Mouse (Mus musculus): ENCODE data around the gene Cep131. TPM values are rescaled to one million over a fixed set of nuclear protein-coding genes. Genes with fewer than 3 reads are reported as not detected.

Cep131 gene
- polyA plus RNA-seq, 1 experiment from 2014 or later, result 28.8 TPM

DNA sequence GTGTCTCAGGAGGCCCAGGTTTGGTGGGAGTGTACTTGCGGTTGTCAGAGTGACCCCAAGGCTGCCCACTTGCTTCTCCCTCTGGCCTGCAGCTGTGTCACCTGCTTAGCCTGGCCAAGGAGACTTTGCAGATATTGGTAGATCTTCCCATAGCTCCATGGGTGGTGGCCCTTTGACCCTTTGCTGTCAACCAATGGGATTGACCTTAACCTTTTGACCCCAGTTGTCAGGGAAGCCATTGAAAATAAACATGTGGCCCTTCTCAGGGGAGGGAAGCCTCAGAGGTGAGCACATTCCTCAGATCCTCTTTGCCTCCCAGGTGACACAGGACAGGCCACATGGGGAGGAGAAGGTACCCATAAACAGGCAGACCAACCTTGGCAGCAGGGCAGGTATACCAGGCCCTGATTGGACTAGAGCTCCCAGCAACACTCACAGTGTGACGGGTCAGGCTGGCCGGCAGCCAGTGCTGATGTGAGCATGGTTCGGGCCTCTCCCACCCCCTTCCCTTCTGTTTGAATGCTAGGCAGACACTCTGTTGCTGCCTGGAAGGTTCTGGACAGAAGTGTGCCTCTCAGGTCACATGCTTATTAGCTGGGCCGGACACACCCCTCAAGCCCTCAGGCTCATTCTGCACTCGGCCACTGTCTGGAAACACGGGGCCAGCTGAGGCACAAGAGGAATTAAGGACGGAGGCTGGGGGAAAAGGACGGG is 57.0 kb downstream of the Cep131 start:
- Histone ChIP-seq H3K4me1 (peaks cover 9% of the 10 kb centered on the region), H3K4me3 (no peak overlapping the region), H3K27me3 (no peaks in the 10 kb centered on the region), H3K9ac (no peak overlapping the region), H3K9me3 (replicated peaks) (no peaks in the 10 kb centered on the region), H3K27ac (no peak overlapping the region), H3K36me3 (ENCODE audit: poor library complexity, severe bottlenecking) (no peaks in the 10 kb centered on the region), H3K4me2 (no peak overlapping the region)
- WGBS, result 45% methylated on average over 9 of the region's 9 CpGs
- ATAC-seq, result no peak

DNA sequence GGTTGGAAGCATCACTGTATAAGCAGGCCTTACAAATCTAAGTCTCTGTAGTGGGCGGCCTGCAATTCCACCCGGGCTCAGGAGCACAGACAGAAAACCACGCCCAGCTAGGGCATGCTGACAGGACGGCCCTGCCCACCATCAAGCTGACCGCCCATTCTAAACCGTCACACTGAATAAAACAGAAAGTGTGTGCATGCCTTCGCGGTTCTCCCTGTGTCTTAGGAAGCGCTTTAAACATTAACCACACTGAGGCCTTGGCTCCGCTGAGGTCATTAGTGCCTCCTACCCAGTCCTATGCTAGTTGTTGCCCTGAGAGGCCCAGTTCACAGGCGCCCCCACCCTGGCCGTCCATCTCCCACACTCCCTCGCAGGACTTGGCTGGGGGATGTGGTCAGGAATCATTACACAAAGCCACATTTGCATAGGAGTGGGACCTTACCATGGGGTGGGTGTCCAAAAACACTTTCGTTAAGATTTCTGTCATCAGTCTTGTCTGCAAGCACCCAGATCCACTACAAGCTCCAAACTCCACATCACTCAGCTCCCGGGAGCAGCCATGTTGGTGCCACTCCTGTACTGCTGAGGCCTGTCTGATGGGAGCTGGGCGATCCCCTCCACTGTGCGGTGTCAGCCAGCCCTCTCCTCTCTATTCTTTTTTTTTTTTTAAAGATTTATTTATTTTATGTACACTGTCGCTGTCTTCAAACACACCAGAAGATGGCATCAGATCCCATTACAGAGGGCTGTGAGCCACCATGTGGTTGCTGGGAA is 58.1 kb downstream of the Cep131 start:
- ATAC-seq, result no peak
- H3K4me2 ChIP-seq, result no peak overlapping the region
- no peak overlapping the region for H3K9ac ChIP-seq
- H3K36me3 ChIP-seq (ENCODE audit: poor library complexity, severe bottlenecking), result no peaks in the 10 kb centered on the region
- H3K27ac ChIP-seq, result no peak overlapping the region
- no peaks in the 10 kb centered on the region for H3K27me3 ChIP-seq
- no peaks in the 10 kb centered on the region for H3K9me3 ChIP-seq (replicated peaks)
- no peak overlapping the region for H3K4me3 ChIP-seq
- H3K4me1 ChIP-seq, result peaks cover 11% of the 10 kb centered on the region
- WGBS, result 75% methylated on average over 18 of the region's 18 CpGs

DNA sequence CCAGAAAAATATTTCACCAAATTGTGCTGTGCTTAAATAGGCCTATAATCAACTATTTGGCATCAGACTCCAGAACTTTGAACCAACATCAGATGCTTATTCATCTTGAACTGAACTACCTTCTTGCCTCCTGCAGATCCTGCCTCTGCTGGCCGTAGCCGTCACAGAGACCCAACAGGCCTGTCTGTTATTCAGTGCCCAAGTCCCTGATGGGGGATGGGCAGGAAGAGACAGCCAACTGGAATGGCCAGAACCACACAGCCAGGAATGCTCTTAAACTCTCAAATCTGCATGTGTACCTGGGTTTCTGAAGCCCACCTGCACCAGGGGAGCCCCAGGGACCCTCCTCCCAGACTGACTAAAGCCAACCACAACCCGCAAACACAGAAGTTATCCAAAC is 59.7 kb downstream of the Cep131 start:
- Histone ChIP-seq H3K4me1 (peaks cover 27% of the 10 kb centered on the region), H3K36me3 (ENCODE audit: poor library complexity, severe bottlenecking) (no peaks in the 10 kb centered on the region), H3K9me3 (replicated peaks) (no peaks in the 10 kb centered on the region), H3K4me2 (no peak overlapping the region), H3K27ac (no peak overlapping the region), H3K9ac (no peak overlapping the region), H3K4me3 (no peak overlapping the region), H3K27me3 (no peaks in the 10 kb centered on the region)
- ATAC-seq, result no peak
- WGBS, result 87% methylated on average over 3 of the region's 3 CpGs

DNA sequence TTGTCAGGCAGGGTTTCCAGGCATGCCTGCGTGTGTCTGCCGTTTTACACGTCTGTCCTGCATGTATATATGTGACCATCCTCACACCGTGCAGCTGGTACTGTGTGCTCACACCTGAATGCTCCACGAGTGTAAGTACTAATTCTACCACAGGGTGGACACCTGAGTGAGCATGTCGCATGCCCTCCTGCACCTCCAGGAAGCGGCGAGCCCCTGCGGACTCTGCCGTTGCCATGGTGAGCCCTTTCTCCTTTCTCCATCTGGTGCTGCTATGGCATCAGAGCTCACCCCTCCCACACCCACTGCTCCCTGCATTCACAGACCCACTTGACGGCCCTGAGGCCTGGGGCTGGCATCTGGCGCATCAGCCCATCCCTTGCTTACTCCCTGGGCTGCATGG is 63.8 kb downstream of the Cep131 start:
- H3K9me3 ChIP-seq (replicated peaks), result no peaks in the 10 kb centered on the region
- H3K4me2 ChIP-seq, result no peak overlapping the region
- no peak overlapping the region for H3K4me3 ChIP-seq
- H3K27ac ChIP-seq, result peak overlapping the region; percentile 41
- peak; percentile 43; the same call in 1 of the 2 replicates for ATAC-seq
- H3K36me3 ChIP-seq (ENCODE audit: poor library complexity, severe bottlenecking), result no peaks in the 10 kb centered on the region
- WGBS, result 49% methylated on average over 12 of the region's 12 CpGs
- no peaks in the 10 kb centered on the region for H3K27me3 ChIP-seq
- H3K9ac ChIP-seq, result peak overlapping the region; percentile 6
- peaks cover 23% of the 10 kb centered on the region for H3K4me1 ChIP-seq

DNA sequence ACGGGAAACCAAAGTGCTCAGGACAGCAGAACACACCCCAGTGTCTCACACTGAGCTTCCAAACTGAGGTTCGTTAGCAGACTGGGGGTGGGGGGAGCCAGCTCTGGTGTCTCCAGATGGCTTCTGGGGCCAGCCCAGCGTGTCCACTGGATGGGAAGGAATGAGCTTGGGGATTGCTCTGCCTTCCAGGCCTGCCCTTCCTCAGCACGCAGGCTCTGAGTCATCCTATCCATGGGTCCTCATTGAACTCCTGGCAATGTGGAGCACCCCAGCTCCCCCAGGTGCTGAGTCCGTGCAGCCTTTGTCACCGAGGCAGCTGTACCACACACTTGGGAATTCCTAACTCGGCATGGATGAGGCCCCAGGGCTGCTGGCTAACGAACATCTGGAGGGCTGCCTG is 64.4 kb downstream of the Cep131 start:
- Histone ChIP-seq H3K4me3 (no peak overlapping the region), H3K4me2 (no peak overlapping the region), H3K4me1 (peaks cover 23% of the 10 kb centered on the region), H3K27me3 (no peaks in the 10 kb centered on the region), H3K9ac (no peak overlapping the region), H3K36me3 (ENCODE audit: poor library complexity, severe bottlenecking) (no peaks in the 10 kb centered on the region), H3K27ac (no peak overlapping the region), H3K9me3 (replicated peaks) (no peaks in the 10 kb centered on the region)
- WGBS, result 50% methylated on average over 8 of the region's 8 CpGs
- no peak for ATAC-seq

DNA sequence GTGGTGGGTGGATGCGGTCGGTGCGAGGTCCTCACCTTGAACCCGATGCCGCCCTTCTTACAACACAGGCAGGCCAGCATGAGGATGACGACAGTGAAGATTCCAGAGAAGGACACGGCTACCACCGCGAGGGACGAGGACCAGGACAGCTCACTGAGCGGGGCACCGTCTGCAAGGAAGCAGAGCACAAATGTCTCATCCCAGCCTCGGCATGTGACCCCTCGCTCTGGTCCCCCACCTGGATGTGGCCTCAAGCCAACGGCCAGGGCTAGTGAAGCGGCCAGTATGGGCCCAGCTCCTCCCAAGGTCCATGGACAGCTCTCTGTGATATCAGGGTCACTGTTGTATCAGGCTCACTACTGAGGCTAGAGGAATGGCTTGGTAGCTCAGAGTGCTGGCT is 65.3 kb downstream of the Cep131 start:
- no peaks in the 10 kb centered on the region for H3K36me3 ChIP-seq (ENCODE audit: poor library complexity, severe bottlenecking)
- H3K4me2 ChIP-seq, result no peak overlapping the region
- ATAC-seq, result no peak
- H3K27me3 ChIP-seq, result no peaks in the 10 kb centered on the region
- WGBS, result 93% methylated on average over 16 of the region's 16 CpGs
- no peak overlapping the region for H3K27ac ChIP-seq
- H3K4me3 ChIP-seq, result no peak overlapping the region
- H3K9me3 ChIP-seq (replicated peaks), result no peaks in the 10 kb centered on the region
- peaks cover 23% of the 10 kb centered on the region for H3K4me1 ChIP-seq
- H3K9ac ChIP-seq, result no peak overlapping the region

DNA sequence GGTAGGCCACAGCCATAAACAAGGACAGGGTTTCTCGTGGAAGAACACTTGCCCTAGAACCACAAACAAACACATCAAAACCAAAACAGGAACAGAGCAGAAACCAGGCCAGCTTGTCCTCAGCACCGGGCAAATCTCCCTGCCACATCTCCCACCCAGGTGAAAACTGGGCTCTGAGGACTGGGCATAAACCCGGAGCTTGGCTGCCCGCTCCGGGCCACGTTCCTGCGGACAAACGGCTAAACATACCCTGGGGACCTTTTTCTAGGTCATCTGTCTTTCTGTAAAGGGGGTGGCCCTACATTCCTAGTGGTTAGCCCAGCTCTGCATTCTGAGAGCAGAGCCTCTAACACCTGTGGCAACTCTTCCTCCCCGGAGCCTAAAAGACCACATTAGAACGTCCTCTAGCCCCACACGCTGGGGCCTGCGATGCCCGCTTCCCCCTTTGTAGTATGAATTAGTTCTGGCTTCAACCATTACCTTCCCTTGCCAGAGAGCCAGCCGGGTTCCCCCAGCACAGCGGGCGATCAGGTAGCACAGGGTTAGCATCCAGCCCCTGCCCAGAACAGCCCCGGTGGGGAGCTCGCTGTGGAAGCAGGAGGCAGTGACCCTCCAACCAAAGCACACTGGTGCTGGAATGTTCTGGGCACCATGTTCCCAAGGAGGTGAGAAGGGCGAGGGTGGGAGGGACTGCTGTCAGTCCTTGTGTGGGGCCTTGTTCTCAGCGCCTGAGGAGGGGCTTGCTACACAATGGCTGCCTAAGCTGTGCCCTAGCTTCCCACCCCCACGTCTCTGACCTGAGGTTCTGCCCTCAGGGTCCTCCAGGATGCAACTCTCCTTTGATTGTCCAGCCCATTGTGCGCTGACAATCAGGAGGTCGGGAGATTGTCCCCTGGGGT is 66.8 kb downstream of the Cep131 start:
- no peak for ATAC-seq
- H3K4me3 ChIP-seq, result no peak overlapping the region
- no peak overlapping the region for H3K4me2 ChIP-seq
- H3K9me3 ChIP-seq (replicated peaks), result no peaks in the 10 kb centered on the region
- peaks cover 10% of the 10 kb centered on the region; the same call in 1 of the 2 replicates for H3K36me3 ChIP-seq (ENCODE audit: poor library complexity, severe bottlenecking)
- WGBS, result 52% methylated on average over 23 of the region's 23 CpGs
- H3K27me3 ChIP-seq, result no peaks in the 10 kb centered on the region
- H3K4me1 ChIP-seq, result peaks cover 23% of the 10 kb centered on the region
- H3K9ac ChIP-seq, result 0 out of 2 replicates have a peak overlapping the region, but pooled peaks have one; percentile 2
- no peak overlapping the region for H3K27ac ChIP-seq

DNA sequence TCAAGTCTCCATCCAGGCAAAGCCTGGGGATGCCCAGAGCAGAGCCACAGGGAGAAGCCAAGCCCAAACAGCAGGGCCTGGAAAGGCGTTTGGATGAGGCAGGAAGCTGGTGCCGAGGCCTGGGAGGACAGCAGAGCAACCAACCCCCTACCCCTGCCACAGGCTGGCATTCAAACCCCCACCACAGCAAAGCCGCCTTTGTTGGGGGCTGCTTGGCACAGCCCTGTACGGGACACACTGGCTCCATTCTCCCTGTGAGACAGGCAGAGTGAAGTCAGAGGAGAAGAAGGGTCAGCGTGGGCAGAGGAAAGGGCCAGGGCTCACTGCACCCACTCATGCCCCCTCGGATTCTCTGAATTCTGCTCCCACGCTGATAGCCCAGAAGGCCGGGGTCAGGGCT is 69.6 kb downstream of the Cep131 start:
- H3K4me3 ChIP-seq, result no peak overlapping the region
- H3K27me3 ChIP-seq, result no peaks in the 10 kb centered on the region
- WGBS, result 86% methylated on average over 8 of the region's 8 CpGs
- no peak overlapping the region for H3K4me2 ChIP-seq
- no peak overlapping the region for H3K27ac ChIP-seq
- H3K9ac ChIP-seq, result no peak overlapping the region
- H3K9me3 ChIP-seq (replicated peaks), result no peaks in the 10 kb centered on the region
- H3K4me1 ChIP-seq, result peaks cover 15% of the 10 kb centered on the region
- peaks cover 19% of the 10 kb centered on the region for H3K36me3 ChIP-seq (ENCODE audit: poor library complexity, severe bottlenecking)
- ATAC-seq, result no peak

DNA sequence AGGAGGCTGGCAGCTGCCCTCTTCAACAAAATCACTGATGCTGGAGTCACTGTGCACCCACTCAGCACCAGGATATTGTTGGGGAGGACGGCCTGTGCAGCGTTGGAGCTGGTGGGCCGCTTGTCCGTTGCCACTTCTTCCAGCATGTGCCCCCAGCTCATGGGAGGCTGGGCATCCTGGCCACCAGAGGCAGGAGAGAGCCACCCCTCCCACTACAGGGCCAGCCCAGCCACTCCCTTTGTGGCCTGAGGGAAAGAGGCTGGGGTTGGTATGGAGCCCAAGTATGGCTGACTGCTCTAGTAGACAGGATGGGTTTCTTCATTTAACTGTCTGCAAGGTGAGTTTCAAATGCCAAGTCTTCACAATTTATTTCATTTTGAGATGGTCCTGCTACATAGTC is 71.9 kb downstream of the Cep131 start:
- peaks cover 18% of the 10 kb centered on the region for H3K4me1 ChIP-seq
- no peak overlapping the region for H3K9ac ChIP-seq
- WGBS, result 92% methylated on average over 4 of the region's 4 CpGs
- H3K36me3 ChIP-seq (ENCODE audit: poor library complexity, severe bottlenecking), result peaks cover 37% of the 10 kb centered on the region
- H3K27ac ChIP-seq, result no peak overlapping the region
- H3K4me3 ChIP-seq, result no peak overlapping the region
- no peak for ATAC-seq
- no peaks in the 10 kb centered on the region for H3K27me3 ChIP-seq
- no peak overlapping the region for H3K4me2 ChIP-seq
- H3K9me3 ChIP-seq (replicated peaks), result no peaks in the 10 kb centered on the region

MicroRNAs within 50 kb of the gene (microRNA counts, 519-probe panel; counts per million panel counts)
- microRNA mmu-miR-338-3p (3,174 counts per million, percentile 68 among the panel's probes with 10 or more counts), microRNA mmu-miR-338-5p (177 counts per million, percentile 53 among the panel's probes with 10 or more counts)

Small RNA genes within 50 kb of the gene (microRNA-seq; reads per million reads assigned to microRNA genes)
- not detected for gene Gm25948
- not detected for gene Mir3065
- gene Mir338, result not detected

Other genes starting within 250 kb of the Cep131 start
- gene Chmp6, start 173.4 kb downstream of the Cep131 start, polyA plus RNA-seq (2015; fragmentation: Nextera tagmentation; extraction: Ambion mirVana), result 91.9 and 103 TPM in 2 replicates
- 14.2 and 15.0 TPM in 2 replicates for gene Baiap2, start 144.1 kb downstream of the Cep131 start, polyA plus RNA-seq (2015; fragmentation: Nextera tagmentation; extraction: Ambion mirVana)
- gene Aatk, start 39.7 kb downstream of the Cep131 start, polyA plus RNA-seq (2015; fragmentation: Nextera tagmentation; extraction: Ambion mirVana), result 6.8 and 8.4 TPM in 2 replicates
- gene Tepsin, start 11.9 kb upstream of the Cep131 start, polyA plus RNA-seq (2015; fragmentation: Nextera tagmentation; extraction: Ambion mirVana), result 18.0 and 19.0 TPM in 2 replicates
- 59.2 and 60.5 TPM in 2 replicates for gene Ndufaf8, start 12.1 kb upstream of the Cep131 start, polyA plus RNA-seq (2015; fragmentation: Nextera tagmentation; extraction: Ambion mirVana)
- 76.8 and 92.2 TPM in 2 replicates for gene Slc38a10, start 64.5 kb upstream of the Cep131 start, polyA plus RNA-seq (2015; fragmentation: Nextera tagmentation; extraction: Ambion mirVana)
- gene Bahcc1, start 146.1 kb upstream of the Cep131 start, polyA plus RNA-seq (2015; fragmentation: Nextera tagmentation; extraction: Ambion mirVana), result 17.2 TPM in 2 replicates